Mouse (Mus musculus): ENCODE measurements around the gene Naif1. TPM values are rescaled to one million over a fixed set of nuclear protein-coding genes. Genes with fewer than 3 reads are reported as not detected.

Gene Naif1
- polyA plus RNA-seq, 1 experiment = 4.8 TPM

DNA sequence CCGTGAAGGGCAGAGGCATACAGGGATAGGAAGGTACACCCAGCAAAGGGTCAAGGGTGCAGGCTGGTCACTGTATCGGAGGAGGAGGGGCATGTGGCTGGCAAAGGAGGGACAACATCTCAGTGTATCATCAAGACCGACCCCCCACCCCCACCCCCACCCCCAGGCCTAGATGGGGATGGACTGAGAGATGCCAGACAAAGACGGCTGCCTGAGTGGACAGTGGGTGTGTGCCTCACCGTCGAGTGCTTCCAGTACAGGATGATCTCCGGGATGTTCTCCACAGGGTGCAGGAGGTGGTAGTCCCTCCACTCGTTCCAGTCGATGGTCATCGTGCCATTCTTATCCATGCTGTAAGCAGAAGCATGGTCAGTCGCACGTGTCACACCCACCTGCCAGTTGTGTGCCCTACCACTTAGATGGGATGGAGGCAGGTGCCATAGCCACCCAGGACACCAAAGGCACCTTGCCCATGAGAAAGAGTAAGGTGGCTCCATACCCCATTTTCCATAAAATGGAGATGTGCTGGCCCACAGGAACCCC, 30.1 kb upstream of the Naif1 start:
- 53% methylated on average over 12 of the region's 12 CpGs for WGBS
- H3K4me3 ChIP-seq (ENCODE audit: insufficient read depth, low read depth, low read length) = no peak overlapping the region
- H3K27me3 ChIP-seq (replicated peaks; ENCODE audit: control insufficient read depth, insufficient read depth, low read length) = no peaks in the 10 kb centered on the region
- TF ChIP-seq CTCF (conservative IDR thresholded peaks at IDR 0.05; ENCODE audit: insufficient read depth, insufficient read length, low read depth, low read length) (no peak), POLR2A (IDR thresholded peaks at IDR 0.05; ENCODE audit: low read depth, low read length) (no peak)
- H3K27ac ChIP-seq (ENCODE audit: insufficient read depth, low read depth, low read length) = peak overlapping the region; percentile 97
- DNase-seq = no peak
- peaks cover 10% of the 10 kb centered on the region for H3K36me3 ChIP-seq (ENCODE audit: control insufficient read depth, insufficient read depth, low read length)
- peaks cover 46% of the 10 kb centered on the region for H3K4me1 ChIP-seq (ENCODE audit: control insufficient read depth, insufficient read depth, low read length)

- DNase-seq = no peak
- Histone ChIP-seq H3K27me3 (replicated peaks; ENCODE audit: control insufficient read depth, insufficient read depth, low read length) (no peaks in the 10 kb centered on the region), H3K4me1 (ENCODE audit: control insufficient read depth, insufficient read depth, low read length) (peaks cover 43% of the 10 kb centered on the region), H3K36me3 (ENCODE audit: control insufficient read depth, insufficient read depth, low read length) (peaks cover 10% of the 10 kb centered on the region), H3K27ac (ENCODE audit: insufficient read depth, low read depth, low read length) (peak overlapping the region; percentile 86), H3K4me3 (ENCODE audit: insufficient read depth, low read depth, low read length) (no peak overlapping the region)
- TF ChIP-seq POLR2A (IDR thresholded peaks at IDR 0.05; ENCODE audit: low read depth, low read length) (no peak), CTCF (conservative IDR thresholded peaks at IDR 0.05; ENCODE audit: insufficient read depth, insufficient read length, low read depth, low read length) (no peak)
- WGBS = 50% methylated on average over 6 of the region's 6 CpGs
Measured at GRCm38 (mm10) chr2:32420647-32421046, 29.6 kb upstream of the Naif1 start.

DNA sequence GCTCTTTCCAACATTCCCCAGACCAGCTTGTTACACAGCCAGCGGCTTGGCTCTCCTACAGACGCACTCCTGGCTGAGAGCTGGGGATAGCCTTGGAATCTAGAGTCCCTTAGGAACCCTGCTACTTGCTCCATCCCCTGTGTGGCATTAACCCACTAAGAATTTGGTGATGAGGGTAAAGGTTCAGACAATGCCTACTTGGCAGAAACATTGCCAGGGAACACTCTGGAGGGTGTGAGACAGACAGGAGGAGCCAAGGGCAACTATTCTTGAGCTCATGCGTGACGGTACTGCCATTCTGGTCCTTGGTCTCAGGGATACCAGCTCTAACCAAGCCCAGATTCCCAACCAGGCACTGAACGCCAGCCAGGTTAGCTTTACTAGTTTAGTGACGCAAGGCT, 28.4 kb upstream of the Naif1 start:
- H3K27ac ChIP-seq (ENCODE audit: insufficient read depth, low read depth, low read length) = peak overlapping the region; percentile 93
- no peaks in the 10 kb centered on the region for H3K27me3 ChIP-seq (replicated peaks; ENCODE audit: control insufficient read depth, insufficient read depth, low read length)
- WGBS = 59% methylated on average over 6 of the region's 6 CpGs
- TF ChIP-seq CTCF (conservative IDR thresholded peaks at IDR 0.05; ENCODE audit: insufficient read depth, insufficient read length, low read depth, low read length) = 0 out of 2 replicates have a peak, but pooled peaks have one; percentile 0
- TF ChIP-seq POLR2A (IDR thresholded peaks at IDR 0.05; ENCODE audit: low read depth, low read length) = no peak
- H3K4me3 ChIP-seq (ENCODE audit: insufficient read depth, low read depth, low read length) = peak overlapping the region; percentile 63; the same call in 1 of the 2 replicates
- peaks cover 40% of the 10 kb centered on the region for H3K4me1 ChIP-seq (ENCODE audit: control insufficient read depth, insufficient read depth, low read length)
- peak; percentile 93 for DNase-seq
- H3K36me3 ChIP-seq (ENCODE audit: control insufficient read depth, insufficient read depth, low read length) = peaks cover 3% of the 10 kb centered on the region; the same call in 1 of the 2 replicates

DNA sequence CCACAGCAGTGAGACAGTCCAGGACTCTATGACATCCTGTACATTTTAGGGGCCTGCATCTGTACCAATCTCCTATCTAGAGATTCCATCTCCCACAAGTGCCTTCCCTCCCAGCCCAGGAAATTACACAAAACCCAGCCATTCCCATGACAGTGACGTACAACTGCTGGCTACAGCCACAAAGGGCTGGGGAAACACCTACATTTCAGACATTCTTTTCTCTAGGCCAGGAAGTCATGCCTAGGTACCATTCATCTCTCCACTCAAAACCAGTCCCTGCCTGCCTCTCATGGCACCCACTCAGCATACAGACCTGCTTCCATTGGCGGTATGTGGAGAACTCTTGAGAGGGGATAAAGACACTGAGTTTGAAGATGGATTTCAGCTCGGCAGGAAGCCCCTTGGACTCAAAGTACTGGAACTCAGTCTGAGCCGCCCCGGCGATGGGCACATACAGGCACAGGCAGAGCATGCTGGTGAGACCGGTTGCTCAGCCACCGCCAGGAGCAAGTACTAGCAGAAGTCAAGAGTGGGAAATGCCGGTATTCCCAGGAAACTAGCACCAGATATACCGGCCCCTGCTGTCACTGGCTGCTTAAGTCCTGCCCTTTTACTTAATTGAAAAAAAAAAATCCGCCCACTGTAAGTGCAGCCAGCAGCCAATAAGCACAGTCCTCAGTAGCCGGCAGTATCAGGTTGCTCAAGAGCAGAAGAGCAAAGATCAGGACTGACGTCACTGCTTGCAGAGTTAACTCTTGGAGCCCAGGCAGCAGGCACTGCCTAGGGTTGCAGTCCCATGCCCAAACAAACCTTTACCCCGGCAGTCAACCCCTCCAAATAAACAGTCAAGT, 26.6 kb upstream of the Naif1 start:
- Histone ChIP-seq H3K27ac (ENCODE audit: insufficient read depth, low read depth, low read length) (peak overlapping the region; percentile 93), H3K36me3 (ENCODE audit: control insufficient read depth, insufficient read depth, low read length) (peaks cover 2% of the 10 kb centered on the region; the same call in 1 of the 2 replicates), H3K4me1 (ENCODE audit: control insufficient read depth, insufficient read depth, low read length) (peaks cover 32% of the 10 kb centered on the region), H3K27me3 (replicated peaks; ENCODE audit: control insufficient read depth, insufficient read depth, low read length) (no peaks in the 10 kb centered on the region), H3K4me3 (ENCODE audit: insufficient read depth, low read depth, low read length) (peak overlapping the region; percentile 63)
- TF ChIP-seq CTCF (conservative IDR thresholded peaks at IDR 0.05; ENCODE audit: insufficient read depth, insufficient read length, low read depth, low read length) (peak; percentile 6; the same call in 1 of the 2 replicates), POLR2A (IDR thresholded peaks at IDR 0.05; ENCODE audit: low read depth, low read length) (peak; percentile 92)
- WGBS = 3% methylated on average over 14 of the region's 14 CpGs
- peak; percentile 96 for DNase-seq

GRCm38 (mm10) chr2:32424796-32425195, 25.5 kb upstream of the Naif1 start:
- H3K4me3 ChIP-seq (ENCODE audit: insufficient read depth, low read depth, low read length) = no peak overlapping the region
- peak; percentile 30 for DNase-seq
- peaks cover 30% of the 10 kb centered on the region; the same call in 1 of the 2 replicates for H3K4me1 ChIP-seq (ENCODE audit: control insufficient read depth, insufficient read depth, low read length)
- H3K27me3 ChIP-seq (replicated peaks; ENCODE audit: control insufficient read depth, insufficient read depth, low read length) = no peaks in the 10 kb centered on the region
- H3K36me3 ChIP-seq (ENCODE audit: control insufficient read depth, insufficient read depth, low read length) = no peaks in the 10 kb centered on the region
- H3K27ac ChIP-seq (ENCODE audit: insufficient read depth, low read depth, low read length) = peak overlapping the region; percentile 80
- TF ChIP-seq CTCF (conservative IDR thresholded peaks at IDR 0.05; ENCODE audit: insufficient read depth, insufficient read length, low read depth, low read length) = no peak
- no peak for TF ChIP-seq POLR2A (IDR thresholded peaks at IDR 0.05; ENCODE audit: low read depth, low read length)
- 28% methylated on average over 3 of the region's 3 CpGs for WGBS

DNA sequence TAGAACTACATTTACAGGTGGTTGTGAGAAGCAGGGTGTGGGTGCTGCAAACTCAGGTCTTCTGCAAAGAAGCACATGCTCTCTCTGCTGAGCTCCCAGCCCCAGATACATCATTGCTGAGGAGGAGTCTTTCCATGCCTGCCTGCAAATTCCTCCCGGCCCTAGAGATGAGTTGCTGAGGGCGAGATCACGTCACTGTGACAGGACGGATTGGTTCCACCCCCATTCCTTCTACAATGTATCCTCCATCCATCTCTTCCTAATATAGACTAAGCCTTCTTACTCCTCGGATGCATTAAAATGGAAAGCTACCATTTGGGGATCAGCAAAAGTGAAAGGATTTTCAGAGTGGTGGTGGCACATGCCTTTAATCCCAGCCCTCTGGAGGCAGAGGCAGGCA, 24.7 kb upstream of the Naif1 start:
- WGBS = 79% methylated on average over 5 of the region's 5 CpGs
- H3K4me1 ChIP-seq (ENCODE audit: control insufficient read depth, insufficient read depth, low read length) = peaks cover 29% of the 10 kb centered on the region; the same call in 1 of the 2 replicates
- TF ChIP-seq CTCF (conservative IDR thresholded peaks at IDR 0.05; ENCODE audit: insufficient read depth, insufficient read length, low read depth, low read length) (no peak), POLR2A (IDR thresholded peaks at IDR 0.05; ENCODE audit: low read depth, low read length) (no peak)
- DNase-seq = no peak
- no peak overlapping the region for H3K4me3 ChIP-seq (ENCODE audit: insufficient read depth, low read depth, low read length)
- H3K36me3 ChIP-seq (ENCODE audit: control insufficient read depth, insufficient read depth, low read length) = no peaks in the 10 kb centered on the region
- no peaks in the 10 kb centered on the region for H3K27me3 ChIP-seq (replicated peaks; ENCODE audit: control insufficient read depth, insufficient read depth, low read length)
- no peak overlapping the region for H3K27ac ChIP-seq (ENCODE audit: insufficient read depth, low read depth, low read length)

DNA sequence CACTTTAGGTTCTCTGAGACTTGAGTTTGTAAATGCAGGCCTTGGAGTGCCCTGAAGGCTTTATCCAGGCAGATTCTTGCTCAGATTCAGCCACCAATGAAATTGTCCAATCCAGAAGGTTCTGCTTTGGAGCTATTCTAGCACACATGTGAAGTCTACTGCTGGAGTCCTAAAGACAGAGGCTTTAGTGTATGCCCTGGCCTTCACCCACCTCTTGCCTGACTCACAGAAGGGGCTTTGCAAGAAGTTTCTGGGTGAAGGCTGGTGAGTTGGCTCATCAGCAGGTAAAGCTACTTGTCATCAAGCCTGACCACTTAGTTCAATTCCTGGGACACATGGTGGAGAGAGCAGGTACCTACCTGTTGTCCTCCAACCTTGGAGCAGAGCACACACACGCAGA, 24.1 kb upstream of the Naif1 start:
- Histone ChIP-seq H3K4me3 (ENCODE audit: insufficient read depth, low read depth, low read length) (no peak overlapping the region), H3K36me3 (ENCODE audit: control insufficient read depth, insufficient read depth, low read length) (no peaks in the 10 kb centered on the region), H3K4me1 (ENCODE audit: control insufficient read depth, insufficient read depth, low read length) (peaks cover 30% of the 10 kb centered on the region; the same call in 1 of the 2 replicates), H3K27ac (ENCODE audit: insufficient read depth, low read depth, low read length) (no peak overlapping the region), H3K27me3 (replicated peaks; ENCODE audit: control insufficient read depth, insufficient read depth, low read length) (no peaks in the 10 kb centered on the region)
- TF ChIP-seq POLR2A (IDR thresholded peaks at IDR 0.05; ENCODE audit: low read depth, low read length) (no peak), CTCF (conservative IDR thresholded peaks at IDR 0.05; ENCODE audit: insufficient read depth, insufficient read length, low read depth, low read length) (no peak)
- 92% methylated on average over 1 of the region's 1 CpGs for WGBS
- no peak for DNase-seq
